Mouse (Mus musculus) liver, postnatal 0 days (tissue): ENCODE data around the gene Nisch. TPM values are rescaled to one million over a fixed set of nuclear protein-coding genes. Genes with fewer than 3 reads are reported as not detected.

Experiments used
- ATAC-seq: fragments of 200-750 bp; cut with Nextera tagmentation; 2 replicates; pipeline ENCODE4 v1.8.0; 2017; ENCODE audit warnings: mild to moderate bottlenecking, moderate library complexity
- DNase-seq: peaks from one replicate; pipeline ENCODE4 v3.0.0-alpha.2; 2016
- H3K27ac ChIP-seq: fragments of 300-500 bp; sonication (generic); 2 replicates; pipeline ENCODE4 v1.5.1; 2014; ENCODE audit warnings: antibody characterized with exemption, moderate library complexity, mild to moderate bottlenecking, low read depth
- H3K27me3 ChIP-seq: fragments of 300-500 bp; sonication (generic); 2 replicates; pipeline ENCODE4 v1.6.1; 2014; ENCODE audit warnings: low read length, control low read depth, mixed read lengths; ENCODE audit not compliant: insufficient read depth
- H3K36me3 ChIP-seq: fragments of 300-500 bp; sonication (generic); replicated peaks from 2 replicates; pipeline ENCODE4 v1.6.1; 2014; ENCODE audit warnings: mild to moderate bottlenecking, control low read depth, low read length, moderate library complexity, mixed read lengths; ENCODE audit not compliant: insufficient read depth
- H3K4me1 ChIP-seq: fragments of 300-500 bp; sonication (generic); 2 replicates; pipeline ENCODE4 v1.6.1; 2014; ENCODE audit warnings: antibody characterized with exemption, mild to moderate bottlenecking, control low read depth; ENCODE audit not compliant: insufficient read depth
- H3K4me2 ChIP-seq: fragments of 300-500 bp; sonication (generic); 2 replicates; pipeline ENCODE4 v1.6.1; 2014; ENCODE audit warnings: low read depth, mild to moderate bottlenecking, low read length, moderate library complexity, mixed read lengths
- H3K4me3 ChIP-seq: fragments of 300-500 bp; sonication (generic); 2 replicates; pipeline ENCODE4 v1.5.1; 2014; ENCODE audit warnings: low read depth, low read length
- H3K9ac ChIP-seq: fragments of 300-500 bp; sonication (generic); replicated peaks from 2 replicates; pipeline ENCODE4 v1.6.1; 2014; ENCODE audit warnings: mild to moderate bottlenecking, moderate library complexity
- H3K9me3 ChIP-seq: fragments of 300-500 bp; sonication (generic); 2 replicates; pipeline ENCODE4 v1.6.1; 2016; ENCODE audit warnings: mild to moderate bottlenecking, control low read depth, low read length, mixed read lengths
- CTCF ChIP-seq: sonication (generic); IDR thresholded peaks from 2 replicates; pipeline ENCODE4 v1.5.1; 2016; ENCODE audit warnings: antibody characterized with exemption, low read depth
- EP300 ChIP-seq: IDR thresholded peaks from 2 replicates; pipeline ENCODE4 v1.6.1; 2016; ENCODE audit warnings: antibody characterized with exemption, low read depth, mild to moderate bottlenecking
- WGBS: fragments of 180-500 bp; shearing (Covaris S2); extraction: QIAGEN DNeasy Blood & Tissue Kit; methylation state at CpG from one replicate; pipeline ENCODE4 v1.1.7; 2014; ENCODE audit not compliant: insufficient replicate concordance; 5-methylcytosine and 5-hydroxymethylcytosine counted together
- polyA plus RNA-seq: library from polyadenylated mRNA; unstranded; fragments of >200 nt; fragmentation: Nextera tagmentation; extraction: Ambion mirVana; gene quantifications from 2 replicates; pipeline ENCODE4 v1.2.1, GENCODE M21; 2015

Nisch gene
- polyA plus RNA-seq, 1 experiment from 2014 or later, result 65.0 TPM

- peak; percentile 66 for DNase-seq
- TF ChIP-seq EP300, result no peak
- no peak for TF ChIP-seq CTCF
- under 1% methylated on average over 39 of the region's 39 CpGs for WGBS
These were observed 10.9 kb downstream of the Nisch start for GRCm38 (mm10) chr14:31205562-31206467.

GRCm38 (mm10) chr14:31205244-31205561 lies 11.5 kb downstream of the Nisch start:
- H3K4me2 ChIP-seq, result peak overlapping the region; percentile 83
- peak overlapping the region; percentile 83 for H3K4me3 ChIP-seq
- H3K36me3 ChIP-seq, result peaks cover 31% of the 10 kb centered on the region
- 12% methylated on average over 8 of the region's 8 CpGs for WGBS
- H3K27ac ChIP-seq, result peak overlapping the region; percentile 95
- DNase-seq, result no peak
- no peak for TF ChIP-seq CTCF
- H3K9me3 ChIP-seq, result no peaks in the 10 kb centered on the region
- no peaks in the 10 kb centered on the region for H3K27me3 ChIP-seq
- peaks cover 36% of the 10 kb centered on the region for H3K4me1 ChIP-seq
- peak; percentile 19; the same call in 1 of the 2 replicates for ATAC-seq
- H3K9ac ChIP-seq, result peak overlapping the region; percentile 89

More at GRCm38 (mm10) chr14:31205562-31206467, 10.9 kb downstream of the Nisch start:
- no peaks in the 10 kb centered on the region for H3K27me3 ChIP-seq
- peak overlapping the region; percentile 89 for H3K9ac ChIP-seq
- no peaks in the 10 kb centered on the region for H3K9me3 ChIP-seq
- ATAC-seq, result peak; percentile 35
- peak overlapping the region; percentile 83 for H3K4me2 ChIP-seq
- peak overlapping the region; percentile 95 for H3K27ac ChIP-seq
- H3K36me3 ChIP-seq, result peaks cover 28% of the 10 kb centered on the region
- peak overlapping the region; percentile 83 for H3K4me3 ChIP-seq
- peaks cover 31% of the 10 kb centered on the region for H3K4me1 ChIP-seq

GRCm38 (mm10) chr14:31204844-31205243 lies 11.9 kb downstream of the Nisch start:
- Histone ChIP-seq H3K4me3 (peak overlapping the region; percentile 83), H3K27me3 (no peaks in the 10 kb centered on the region), H3K27ac (peak overlapping the region; percentile 95), H3K9ac (peak overlapping the region; percentile 89), H3K4me1 (peaks cover 36% of the 10 kb centered on the region), H3K4me2 (peak overlapping the region; percentile 83), H3K9me3 (no peaks in the 10 kb centered on the region), H3K36me3 (peaks cover 32% of the 10 kb centered on the region)
- no peak for DNase-seq
- WGBS, result 48% methylated on average over 4 of the region's 4 CpGs
- no peak for ATAC-seq
- no peak for TF ChIP-seq EP300
- TF ChIP-seq CTCF, result no peak

- H3K4me2 ChIP-seq, result no peak overlapping the region
- peak overlapping the region; percentile 41; the same call in 1 of the 2 replicates for H3K27ac ChIP-seq
- peaks cover 23% of the 10 kb centered on the region for H3K4me1 ChIP-seq
- no peaks in the 10 kb centered on the region for H3K9me3 ChIP-seq
- WGBS, result 48% methylated on average over 3 of the region's 3 CpGs
- no peak overlapping the region for H3K9ac ChIP-seq
- ATAC-seq, result peak; percentile 33; the same call in 1 of the 2 replicates
- no peaks in the 10 kb centered on the region for H3K27me3 ChIP-seq
- DNase-seq, result no peak
- H3K36me3 ChIP-seq, result peaks cover 61% of the 10 kb centered on the region
- H3K4me3 ChIP-seq, result no peak overlapping the region
- TF ChIP-seq CTCF (no peak), EP300 (no peak)
These were observed 16.7 kb downstream of the Nisch start for GRCm38 (mm10) chr14:31200038-31200437.

- Histone ChIP-seq H3K4me1 (peaks cover 22% of the 10 kb centered on the region), H3K4me3 (no peak overlapping the region), H3K9ac (no peak overlapping the region), H3K27me3 (no peaks in the 10 kb centered on the region), H3K9me3 (no peaks in the 10 kb centered on the region), H3K27ac (peak overlapping the region; percentile 41; the same call in 1 of the 2 replicates), H3K4me2 (no peak overlapping the region), H3K36me3 (peaks cover 64% of the 10 kb centered on the region)
- no peak for DNase-seq
- peak; percentile 55 for ATAC-seq
- TF ChIP-seq CTCF, result no peak
- no peak for TF ChIP-seq EP300
- WGBS, result 79% methylated on average over 7 of the region's 7 CpGs
These were observed 17.1 kb downstream of the Nisch start for GRCm38 (mm10) chr14:31199599-31199998.

GRCm38 (mm10) chr14:31197547-31198516 lies 18.9 kb downstream of the Nisch start:
- WGBS, result 58% methylated on average over 16 of the region's 16 CpGs
- Histone ChIP-seq H3K27me3 (no peaks in the 10 kb centered on the region), H3K36me3 (peaks cover 56% of the 10 kb centered on the region), H3K4me3 (no peak overlapping the region), H3K4me2 (peak overlapping the region; percentile 37; the same call in 1 of the 2 replicates), H3K9ac (no peak overlapping the region; the same call in 1 of the 2 replicates), H3K9me3 (no peaks in the 10 kb centered on the region), H3K4me1 (peaks cover 25% of the 10 kb centered on the region), H3K27ac (no peak overlapping the region)
- ATAC-seq (peak; percentile 30; the same call in 1 of the 2 replicates), DNase-seq (no peak)
- TF ChIP-seq CTCF (no peak), EP300 (no peak)
